Mouse (Mus musculus): ENCODE measurements around the gene Cc2d1b. TPM values are rescaled to one million over a fixed set of nuclear protein-coding genes. Genes with fewer than 3 reads are reported as not detected.

Cc2d1b gene
- polyA plus RNA-seq (2011; ENCODE audit: insufficient read length, low read depth, missing spikeins) = 25.5 and 31.0 TPM in 2 replicates

DNA sequence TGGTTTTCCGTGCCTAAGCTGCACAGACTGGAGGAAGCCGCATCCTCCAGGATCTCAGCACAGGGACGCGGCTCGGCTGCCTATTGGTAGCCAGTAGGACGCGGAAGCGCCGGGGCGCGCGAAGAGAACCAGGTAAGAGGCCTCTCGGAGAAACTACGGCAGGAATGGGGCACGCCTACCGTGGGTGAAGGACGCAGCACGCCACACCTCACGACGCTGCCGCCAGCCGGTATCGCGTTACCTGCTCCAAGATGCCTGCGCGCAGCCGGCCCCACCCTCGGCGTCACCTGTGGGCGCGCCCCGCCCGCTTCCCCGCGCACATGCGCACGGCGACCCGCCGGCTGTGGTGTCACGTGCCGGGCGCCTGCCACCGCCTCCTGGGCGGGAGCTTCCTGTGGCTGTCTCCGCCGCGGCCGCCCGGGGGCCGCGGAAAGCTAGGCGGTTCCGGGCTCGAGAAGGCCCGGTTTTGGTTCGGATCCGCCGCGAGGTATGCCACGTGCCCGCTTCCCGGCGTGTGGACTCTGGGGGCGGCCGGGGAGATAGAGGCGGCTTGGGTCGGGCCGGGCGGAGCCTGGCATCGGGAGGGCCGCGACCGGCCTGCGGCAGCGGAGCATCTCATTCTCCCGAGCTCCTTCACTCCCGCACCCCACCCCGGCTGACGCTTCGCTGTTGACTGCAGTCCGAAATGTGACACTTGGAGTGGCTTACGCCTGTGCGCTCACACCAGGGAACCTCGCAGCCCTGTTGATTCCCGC lies at the start of gene Cc2d1b:
Gene Cc2d1b (plus strand): TSS at position 354 of the 755 bp plus-strand sequence.
- peak within 1 kb of the TSS; percentile 71 for H3K27ac ChIP-seq (ENCODE audit: insufficient read depth, low read length)
- TF ChIP-seq POLR2A (IDR thresholded peaks at IDR 0.05; ENCODE audit: low read depth, low read length) (peak; percentile 77), CTCF (IDR thresholded peaks at IDR 0.05; ENCODE audit: borderline replicate concordance, insufficient read depth, low read length) (no peak)
- peak within 1 kb of the TSS; percentile 92 for H3K4me3 ChIP-seq (ENCODE audit: insufficient read depth, low read length)
- H3K4me1 ChIP-seq (ENCODE audit: control insufficient read depth, insufficient read depth, low read length) = peaks cover 6% of the 10 kb centered on the region; the same call in 1 of the 2 replicates

DNA sequence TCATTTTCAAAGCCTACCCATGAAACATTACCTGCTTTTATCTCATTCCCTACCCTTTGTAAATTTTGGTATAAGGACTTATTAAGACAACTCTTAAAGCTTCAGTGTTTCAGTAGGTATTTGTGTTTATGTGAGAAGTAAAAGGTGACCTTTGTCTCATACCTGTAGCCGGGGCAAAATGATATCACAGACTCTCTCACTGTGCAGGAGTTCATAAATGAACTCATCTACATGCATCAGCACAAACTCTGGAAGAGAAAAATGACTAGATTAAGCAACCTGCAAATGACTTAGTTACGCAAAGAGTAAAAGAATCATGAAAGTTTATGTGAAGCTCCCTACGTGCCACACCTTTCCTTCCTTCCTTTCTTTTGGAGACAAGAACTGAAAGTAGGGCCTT lies 47.1 kb upstream of the Cc2d1b start:
- TF ChIP-seq CTCF (IDR thresholded peaks at IDR 0.05; ENCODE audit: borderline replicate concordance, insufficient read depth, low read length) = no peak
- no peak for TF ChIP-seq POLR2A (IDR thresholded peaks at IDR 0.05; ENCODE audit: low read depth, low read length)
- Histone ChIP-seq H3K27ac (ENCODE audit: insufficient read depth, low read length) (no peak overlapping the region), H3K4me1 (ENCODE audit: control insufficient read depth, insufficient read depth, low read length) (peaks cover 1% of the 10 kb centered on the region; the same call in 1 of the 2 replicates), H3K4me3 (ENCODE audit: insufficient read depth, low read length) (no peak overlapping the region)

DNA sequence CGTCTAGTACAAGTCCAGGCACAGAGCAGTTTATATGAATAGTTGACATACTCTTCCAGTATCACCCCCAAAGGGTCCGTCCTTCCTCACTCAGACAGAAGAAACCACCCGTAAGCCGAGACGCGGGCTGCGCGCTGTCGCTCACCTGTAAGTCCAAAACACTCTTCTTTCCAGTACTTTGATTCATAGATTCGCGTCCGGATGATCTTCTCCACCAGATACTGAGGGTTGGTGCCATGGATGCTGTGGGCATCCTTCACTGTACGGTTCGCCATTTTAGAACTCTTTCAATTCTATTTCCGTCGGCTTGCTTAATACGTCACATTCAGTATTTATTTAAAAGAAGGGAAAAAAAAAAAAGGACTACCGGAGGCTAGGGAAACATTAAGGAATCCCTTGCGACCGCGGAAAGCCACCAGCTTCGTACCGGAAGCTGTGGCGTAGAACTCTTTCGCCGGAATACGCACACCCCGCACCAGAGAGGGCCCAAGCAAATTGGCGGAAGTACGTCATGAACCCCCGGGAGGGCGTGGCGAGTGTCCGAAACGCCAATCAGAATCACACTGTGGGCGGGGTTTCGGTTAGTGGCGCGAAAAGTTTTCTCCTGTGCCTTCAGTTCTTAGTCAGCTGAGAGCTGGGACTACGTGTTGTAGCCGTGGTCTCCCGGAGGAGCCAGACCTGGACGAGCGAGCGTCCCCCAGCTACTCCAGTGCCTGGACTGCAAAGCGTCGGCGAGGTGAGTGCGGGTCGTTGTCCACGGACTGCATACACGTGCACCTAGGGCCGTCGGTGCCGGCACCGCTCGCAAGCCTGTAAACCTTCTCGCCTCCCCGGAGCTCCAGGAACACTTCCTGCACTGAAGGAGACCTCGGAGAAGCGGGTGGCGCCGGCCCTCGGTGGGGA lies 40.6 kb upstream of the Cc2d1b start, which contains the start of the genes Prpf38a and Orc1:
Gene Prpf38a (minus strand): TSS at position 497 of the 903 bp plus-strand sequence.
Gene Orc1 (plus strand): TSS at position 584 of the 903 bp plus-strand sequence.
- Histone ChIP-seq H3K4me3 (ENCODE audit: insufficient read depth, low read length) (peak within 1 kb of the TSS; percentile 97), H3K27ac (ENCODE audit: insufficient read depth, low read length) (peak within 1 kb of the TSS; percentile 62), H3K4me1 (ENCODE audit: control insufficient read depth, insufficient read depth, low read length) (peaks cover 2% of the 10 kb centered on the region; the same call in 1 of the 2 replicates)
- TF ChIP-seq CTCF (IDR thresholded peaks at IDR 0.05; ENCODE audit: borderline replicate concordance, insufficient read depth, low read length) = no peak
- TF ChIP-seq POLR2A (IDR thresholded peaks at IDR 0.05; ENCODE audit: low read depth, low read length) = peak; percentile 84

DNA sequence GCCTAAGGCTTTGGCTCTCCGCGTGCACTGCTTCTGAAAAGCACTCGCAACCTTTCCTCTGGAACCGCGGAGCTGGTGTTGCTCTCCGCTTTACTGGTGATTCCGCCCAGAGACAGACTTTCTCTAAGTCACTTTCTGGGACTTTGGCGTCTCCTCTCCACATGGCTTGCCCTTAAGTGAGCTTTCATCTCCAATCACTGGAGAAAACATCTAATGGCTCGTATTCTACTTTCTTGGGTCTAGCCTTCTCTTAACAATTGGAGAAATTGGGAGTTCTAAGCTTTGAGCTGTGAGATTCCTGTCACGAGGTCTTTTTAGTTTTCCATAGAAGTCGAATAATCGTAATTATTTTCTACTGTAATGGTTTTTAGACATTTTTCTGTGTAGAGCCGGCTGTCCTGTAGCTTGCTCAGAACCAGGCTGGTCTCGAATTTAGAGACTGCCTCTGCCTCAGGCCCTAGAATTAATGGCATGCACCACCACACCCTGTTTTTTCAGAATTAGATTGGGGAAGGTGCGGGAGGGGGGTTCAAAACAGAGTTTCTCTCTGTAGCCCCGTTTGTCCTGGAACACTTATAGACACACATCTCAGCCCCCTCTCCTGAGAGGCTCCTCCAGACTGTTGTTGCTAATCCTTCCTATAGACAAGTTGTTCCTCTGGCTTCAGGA lies 39.9 kb upstream of the Cc2d1b start:
- TF ChIP-seq CTCF (IDR thresholded peaks at IDR 0.05; ENCODE audit: borderline replicate concordance, insufficient read depth, low read length) (no peak), POLR2A (IDR thresholded peaks at IDR 0.05; ENCODE audit: low read depth, low read length) (no peak)
- Histone ChIP-seq H3K4me1 (ENCODE audit: control insufficient read depth, insufficient read depth, low read length) (peaks cover 2% of the 10 kb centered on the region; the same call in 1 of the 2 replicates), H3K4me3 (ENCODE audit: insufficient read depth, low read length) (peak overlapping the region; percentile 86), H3K27ac (ENCODE audit: insufficient read depth, low read length) (0 out of 2 replicates have a peak overlapping the region, but pooled peaks have one; percentile 8)

DNA sequence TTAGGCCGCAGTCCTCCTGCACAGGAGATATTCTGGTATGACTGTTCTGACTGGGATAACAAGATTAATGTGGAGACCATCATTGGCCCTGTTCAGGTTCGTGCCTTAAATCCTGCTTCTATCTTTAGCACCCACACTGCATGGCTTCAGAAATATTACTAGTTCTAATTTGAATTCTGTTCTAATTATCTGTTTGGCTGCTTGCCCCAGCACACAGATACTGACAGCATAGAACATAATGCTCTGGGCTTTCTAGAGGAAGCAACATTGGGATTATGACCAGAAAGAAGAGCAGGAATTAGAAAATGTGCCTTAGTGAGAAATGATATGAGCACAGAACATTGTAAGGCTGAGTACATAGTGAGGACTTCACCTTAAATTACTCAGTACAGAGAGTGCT lies 26.4 kb upstream of the Cc2d1b start:
- Histone ChIP-seq H3K4me3 (ENCODE audit: insufficient read depth, low read length) (no peak overlapping the region), H3K27ac (ENCODE audit: insufficient read depth, low read length) (no peak overlapping the region), H3K4me1 (ENCODE audit: control insufficient read depth, insufficient read depth, low read length) (peaks cover 3% of the 10 kb centered on the region; the same call in 1 of the 2 replicates)
- no peak for TF ChIP-seq CTCF (IDR thresholded peaks at IDR 0.05; ENCODE audit: borderline replicate concordance, insufficient read depth, low read length)
- no peak for TF ChIP-seq POLR2A (IDR thresholded peaks at IDR 0.05; ENCODE audit: low read depth, low read length)

DNA sequence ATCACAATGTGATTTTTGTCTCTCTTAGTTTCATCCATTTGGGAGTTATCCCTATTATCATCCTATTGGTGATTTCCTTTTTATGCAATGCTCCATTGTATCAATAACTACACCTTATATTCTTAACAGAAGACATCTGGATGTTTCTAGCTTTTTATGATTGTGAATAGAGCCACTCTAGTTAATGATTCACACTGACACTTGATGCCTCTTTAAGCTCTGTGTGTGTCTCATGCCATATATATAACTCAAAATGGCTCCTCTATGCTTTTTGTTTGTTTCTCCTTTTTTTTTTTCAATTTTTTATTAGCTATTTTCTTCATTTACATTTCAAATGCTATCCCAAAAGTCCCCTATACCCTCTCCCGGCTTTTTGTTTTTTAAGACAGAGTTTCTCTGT lies 24.0 kb upstream of the Cc2d1b start:
- TF ChIP-seq CTCF (IDR thresholded peaks at IDR 0.05; ENCODE audit: borderline replicate concordance, insufficient read depth, low read length) = no peak
- Histone ChIP-seq H3K4me1 (ENCODE audit: control insufficient read depth, insufficient read depth, low read length) (no peaks in the 10 kb centered on the region), H3K27ac (ENCODE audit: insufficient read depth, low read length) (no peak overlapping the region), H3K4me3 (ENCODE audit: insufficient read depth, low read length) (no peak overlapping the region)

DNA sequence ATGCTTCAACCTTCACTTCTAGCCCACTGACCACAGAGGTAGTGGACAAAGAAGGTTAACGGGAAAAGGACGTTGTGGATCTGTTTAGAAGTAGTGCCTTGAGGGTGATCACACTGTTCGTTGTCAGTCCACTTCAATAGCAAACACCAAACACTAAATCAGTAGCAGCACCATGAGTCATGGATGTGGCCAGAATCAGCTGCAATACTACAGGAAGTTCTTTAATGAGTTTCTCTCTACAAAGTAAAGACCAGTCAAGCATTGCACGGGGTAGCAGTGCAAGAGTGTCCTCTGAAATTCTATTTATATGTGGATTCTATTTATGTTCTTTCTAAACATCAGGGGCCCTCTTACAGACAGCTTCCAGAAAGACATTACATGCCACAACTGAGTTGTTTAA lies 21.4 kb upstream of the Cc2d1b start:
- TF ChIP-seq CTCF (IDR thresholded peaks at IDR 0.05; ENCODE audit: borderline replicate concordance, insufficient read depth, low read length) = no peak
- no peak for TF ChIP-seq POLR2A (IDR thresholded peaks at IDR 0.05; ENCODE audit: low read depth, low read length)
- Histone ChIP-seq H3K4me3 (ENCODE audit: insufficient read depth, low read length) (no peak overlapping the region), H3K27ac (ENCODE audit: insufficient read depth, low read length) (no peak overlapping the region), H3K4me1 (ENCODE audit: control insufficient read depth, insufficient read depth, low read length) (no peaks in the 10 kb centered on the region)

DNA sequence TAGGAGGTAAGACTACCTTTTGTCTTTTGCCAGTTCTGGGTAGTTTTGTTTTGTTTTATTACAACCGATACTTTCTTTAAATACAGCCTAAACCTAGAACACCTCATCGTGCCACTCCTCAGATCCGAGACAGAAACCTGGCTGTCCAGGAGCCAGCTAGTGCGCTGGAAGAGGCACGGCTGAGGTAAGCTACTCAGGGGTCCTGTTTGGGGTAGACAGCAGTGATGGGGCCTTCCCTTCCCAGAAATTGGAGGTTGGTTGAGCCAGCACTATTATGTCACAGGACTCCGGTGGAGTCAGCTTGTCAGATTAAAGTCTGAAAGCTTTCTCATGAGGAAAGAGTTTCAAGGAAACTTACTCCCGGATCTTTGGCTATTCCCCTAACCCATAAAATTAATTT lies 17.9 kb upstream of the Cc2d1b start:
- H3K4me1 ChIP-seq (ENCODE audit: control insufficient read depth, insufficient read depth, low read length) = no peaks in the 10 kb centered on the region
- H3K4me3 ChIP-seq (ENCODE audit: insufficient read depth, low read length) = no peak overlapping the region
- no peak overlapping the region for H3K27ac ChIP-seq (ENCODE audit: insufficient read depth, low read length)
- TF ChIP-seq CTCF (IDR thresholded peaks at IDR 0.05; ENCODE audit: borderline replicate concordance, insufficient read depth, low read length) = no peak
- no peak for TF ChIP-seq POLR2A (IDR thresholded peaks at IDR 0.05; ENCODE audit: low read depth, low read length)

GRCm38 (mm10) chr4:108608651-108609050 lies 11.1 kb upstream of the Cc2d1b start:
- Histone ChIP-seq H3K4me1 (ENCODE audit: control insufficient read depth, insufficient read depth, low read length) (no peaks in the 10 kb centered on the region), H3K4me3 (ENCODE audit: insufficient read depth, low read length) (no peak overlapping the region), H3K27ac (ENCODE audit: insufficient read depth, low read length) (peak overlapping the region; percentile 35; the same call in 1 of the 2 replicates)
- TF ChIP-seq POLR2A (IDR thresholded peaks at IDR 0.05; ENCODE audit: low read depth, low read length) = no peak
- TF ChIP-seq CTCF (IDR thresholded peaks at IDR 0.05; ENCODE audit: borderline replicate concordance, insufficient read depth, low read length) = no peak
